ENCODE assay signal across 8 mouse cellular contexts in the genomic region with DNA sequence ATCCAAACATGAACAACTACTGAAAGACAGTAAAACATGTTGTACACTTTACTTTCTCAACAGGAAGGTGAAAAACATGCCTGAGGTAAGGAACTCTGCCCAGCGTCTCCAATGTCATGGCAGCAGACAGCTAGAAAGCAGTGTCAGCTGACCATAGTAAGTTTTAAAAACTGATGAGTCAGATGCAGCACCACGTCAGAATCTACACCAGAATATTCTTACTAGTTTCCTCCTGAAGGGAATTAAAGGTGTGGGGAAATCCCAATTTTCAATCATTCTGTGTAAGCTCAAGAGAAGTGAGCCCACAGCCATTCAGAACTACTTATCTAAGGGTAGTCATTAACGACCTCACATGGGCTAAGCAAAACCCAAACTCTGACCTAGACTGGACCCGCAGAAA. TPM values are rescaled to one million over a fixed set of nuclear protein-coding genes. Genes with fewer than 3 reads are reported as not detected.
DNase-seq lines count a peak whose midpoint lies in the region; ATAC-seq and TF ChIP-seq lines count a peak whose summit lies in the region.

No protein-coding gene starts in this region.

- peaks cover 37% of the 10 kb centered on the region for H3K4me1 ChIP-seq in E14TG2a.4 (replicated peaks; ENCODE audit: low read depth, low read length)
- H3K4me1 ChIP-seq in forebrain, embryonic 15.5 days, result peaks cover 23% of the 10 kb centered on the region
- peaks cover 38% of the 10 kb centered on the region for H3K4me1 ChIP-seq in liver, embryonic 15.5 days (replicated peaks)

- peaks cover 22% of the 10 kb centered on the region for H3K36me3 ChIP-seq in E14TG2a.4 (ENCODE audit: insufficient read depth, low read length)
- no peaks in the 10 kb centered on the region for H3K36me3 ChIP-seq in forebrain, embryonic 15.5 days
- peaks cover 16% of the 10 kb centered on the region for H3K36me3 ChIP-seq in liver, embryonic 15.5 days (replicated peaks)

- H3K27me3 ChIP-seq in E14TG2a.4 (ENCODE audit: insufficient read depth, low read length), result peaks cover 15% of the 10 kb centered on the region
- H3K27me3 ChIP-seq in forebrain, embryonic 15.5 days, result 0 out of 2 replicates have a peak, but pooled peaks cover 3% of the 10 kb centered on the region
- no peaks in the 10 kb centered on the region for H3K27me3 ChIP-seq in liver, embryonic 15.5 days

- peak overlapping the region; percentile 88 for H3K4me3 ChIP-seq in E14TG2a.4 (replicated peaks; ENCODE audit: low read length)
- peak overlapping the region; percentile 76 for H3K4me3 ChIP-seq in forebrain, embryonic 15.5 days
- H3K4me3 ChIP-seq in liver, embryonic 15.5 days (replicated peaks), result peak overlapping the region; percentile 92

- 20% methylated on average over 4 of the region's 4 CpGs for WGBS in forebrain, embryonic 15.5 days
- 7% methylated on average over 4 of the region's 4 CpGs for WGBS in liver, embryonic 15.5 days (ENCODE audit: insufficient replicate concordance)

- H3K9me3 ChIP-seq in E14TG2a.4 (ENCODE audit: low read length), result peaks cover 5% of the 10 kb centered on the region; the same call in 1 of the 2 replicates
- H3K9me3 ChIP-seq in forebrain, embryonic 15.5 days, result no peaks in the 10 kb centered on the region
- no peaks in the 10 kb centered on the region for H3K9me3 ChIP-seq in liver, embryonic 15.5 days (replicated peaks)

- no peak for TF ChIP-seq CTCF in E14TG2a.4 (conservative IDR thresholded peaks at IDR 0.05; ENCODE audit: low read length)

- peak; percentile 15 for DNase-seq in embryo, embryonic 10.5 days (ENCODE audit: low spot score)
- DNase-seq in embryo, embryonic 10 days (ENCODE audit: low spot score), result no peak
- no peak for DNase-seq in thymus, postnatal 25 days
- DNase-seq in gastrocnemius, postnatal 10 days, result no peak

- peak overlapping the region; percentile 47; the same call in 1 of the 2 replicates for H3K9ac ChIP-seq in forebrain, embryonic 15.5 days (replicated peaks)
- peak overlapping the region; percentile 81 for H3K9ac ChIP-seq in liver, embryonic 15.5 days

- H3K27ac ChIP-seq in forebrain, embryonic 15.5 days (replicated peaks), result no peak overlapping the region
- peak overlapping the region; percentile 84 for H3K27ac ChIP-seq in liver, embryonic 15.5 days (replicated peaks)

- no peak for ATAC-seq in forebrain, embryonic 15.5 days (replicated peaks)
- ATAC-seq in liver, embryonic 15.5 days (ENCODE audit: insufficient read depth), result no peak
- ATAC-seq in activated CD4-positive, CD25-positive, alpha-beta regulatory T cell, adult 4 months, result no peak

- H3K4me2 ChIP-seq in forebrain, embryonic 15.5 days (replicated peaks), result peak overlapping the region; percentile 72
- peak overlapping the region; percentile 91 for H3K4me2 ChIP-seq in liver, embryonic 15.5 days

RNA-seq across cellular contexts. Expression of a gene that starts 1.1 kb away (rescaled TPM):
- 12.1 and 13.9 TPM in 2 replicates for polyA plus RNA-seq in forebrain, embryonic 15.5 days (2015; fragmentation: Nextera tagmentation; extraction: Ambion mirVana)
- polyA plus RNA-seq in liver, embryonic 15.5 days (2015; fragmentation: Nextera tagmentation; extraction: Ambion mirVana), result 5.2 TPM in 2 replicates
- 1 to 10 TPM; 3.0 to 4.0 TPM for polyA plus RNA-seq in activated CD4-positive, CD25-positive, alpha-beta regulatory T cell, adult 4 months (2017; shearing (Covaris generic))
- total RNA-seq in gastrocnemius, postnatal 10 days (2021), result 10 to 100 TPM in 1 of 2 experiments, 1 to 10 TPM in 1; 10.0 to 13.8 TPM
